Mouse (Mus musculus) gonadal fat pad, adult 2 months (tissue): ENCODE measurements at regions not wholly inside any gene's neighbourhood (a gene's known extent, or its start where the extent isn't known, plus 50 kb on each side); places are given as distances from the start of the nearest gene placed in this dataset.

Source experiments
- DNase-seq: peaks from one replicate; pipeline ENCODE4 v3.0.0-alpha.2; 2012; ENCODE audit warnings: low read depth

DNA sequence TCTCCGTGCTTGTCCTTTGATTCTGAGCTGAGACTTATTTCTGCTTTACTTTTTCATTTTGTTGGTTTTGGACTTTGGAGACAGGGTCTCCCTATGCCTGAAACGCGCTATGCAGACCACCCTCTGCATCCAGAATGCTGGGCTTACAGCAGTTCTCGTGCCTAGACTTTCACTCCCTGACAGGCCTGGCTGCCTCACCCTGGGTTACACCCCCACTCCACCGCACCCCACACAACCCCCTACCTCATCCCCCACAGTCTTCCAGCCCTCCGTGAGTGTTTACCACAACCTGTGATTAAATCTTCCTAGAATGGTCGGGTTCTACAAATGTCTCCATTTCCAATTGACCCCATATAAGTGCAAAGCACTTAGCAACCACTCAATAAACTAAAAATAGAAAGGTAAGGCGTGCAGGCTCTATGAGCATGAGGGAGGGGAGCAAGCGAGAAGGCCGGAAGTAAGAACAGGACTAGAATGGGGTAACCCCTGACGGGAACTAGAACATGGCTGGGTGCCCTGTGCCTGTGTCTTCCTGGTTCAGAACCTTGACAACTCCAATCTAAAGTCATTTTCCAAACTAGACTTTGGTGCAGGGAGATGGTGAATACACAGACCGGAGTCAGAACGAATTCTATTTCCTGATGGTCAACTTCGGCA is 131.2 kb upstream of the Lef1 start:
- DNase-seq: no peak

DNA sequence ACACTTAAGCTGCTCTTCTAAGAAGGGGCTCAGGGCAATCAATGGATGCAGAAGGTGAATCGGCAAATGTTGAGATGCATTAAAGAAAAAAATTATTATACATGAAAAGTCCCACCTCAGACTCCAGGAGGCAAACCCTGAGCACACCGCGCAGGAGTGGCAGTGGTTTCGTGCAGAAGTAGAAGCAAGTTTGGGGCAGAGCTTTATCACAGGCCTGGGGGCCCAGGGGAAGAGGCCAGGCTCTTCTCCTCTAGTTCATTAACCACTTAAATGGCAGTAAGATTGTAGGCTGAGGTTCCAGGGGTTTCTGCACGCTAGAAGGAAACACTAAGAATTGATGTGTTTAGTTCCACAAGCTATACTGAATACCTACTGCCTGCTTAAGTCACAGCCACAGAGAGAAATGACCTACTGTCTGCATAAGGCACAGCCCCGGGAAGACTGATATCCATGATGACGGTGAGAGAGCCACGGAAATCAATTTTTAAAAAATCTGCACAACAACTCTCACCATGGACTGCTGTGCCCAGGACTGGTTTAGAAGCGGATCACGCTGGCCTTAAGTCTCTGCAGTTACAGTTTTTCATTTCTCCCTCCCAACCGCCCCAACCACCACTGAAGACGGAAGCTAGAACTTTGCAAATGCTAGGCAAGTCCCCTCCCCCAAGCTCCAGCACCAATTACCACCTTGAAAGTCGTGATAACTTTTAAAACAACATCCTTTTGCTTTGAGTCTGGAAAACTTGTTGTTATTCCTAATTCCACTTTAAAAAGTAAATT is 132.2 kb upstream of the Lef1 start:
- no peak for DNase-seq

DNA sequence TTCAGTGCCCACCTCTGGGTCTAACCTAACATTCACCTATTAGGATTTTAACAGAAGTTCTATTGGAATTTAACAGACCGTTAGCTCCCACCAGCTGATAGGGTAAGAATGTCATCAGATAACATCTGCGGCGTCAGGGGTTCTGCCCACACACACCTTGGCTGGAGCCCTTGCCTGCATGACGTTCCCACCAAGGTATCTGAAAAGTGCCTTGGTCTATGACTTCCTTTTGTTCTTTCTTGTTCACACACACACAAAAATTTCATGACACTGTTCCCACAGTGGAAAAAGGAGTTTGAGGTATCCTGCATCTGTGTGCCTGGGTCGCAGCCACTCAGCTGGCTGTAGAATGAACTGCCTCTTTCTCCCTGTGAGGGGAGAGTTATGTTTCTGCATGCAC is 134.1 kb upstream of the Lef1 start:
- no peak for DNase-seq

DNA sequence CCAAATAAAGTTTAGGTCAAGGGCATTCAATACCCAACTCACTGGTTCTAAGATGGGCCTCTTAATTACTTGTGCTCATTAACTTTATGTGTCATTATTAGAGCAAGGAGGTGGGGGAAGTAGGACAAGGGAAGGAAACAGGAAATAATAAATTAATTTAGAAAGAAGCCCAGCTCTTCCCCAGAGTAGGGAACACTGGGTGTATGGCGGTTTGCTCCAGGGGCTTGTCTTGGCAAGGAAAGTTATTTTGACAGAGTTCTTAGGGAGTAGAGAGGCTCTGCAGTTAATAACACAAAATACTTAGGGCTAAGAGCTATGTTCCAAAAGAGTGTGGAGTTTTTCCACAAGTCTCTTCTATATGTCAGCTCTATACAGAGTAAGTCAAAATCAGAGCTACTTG is 135.0 kb upstream of the Lef1 start:
- no peak for DNase-seq

DNA sequence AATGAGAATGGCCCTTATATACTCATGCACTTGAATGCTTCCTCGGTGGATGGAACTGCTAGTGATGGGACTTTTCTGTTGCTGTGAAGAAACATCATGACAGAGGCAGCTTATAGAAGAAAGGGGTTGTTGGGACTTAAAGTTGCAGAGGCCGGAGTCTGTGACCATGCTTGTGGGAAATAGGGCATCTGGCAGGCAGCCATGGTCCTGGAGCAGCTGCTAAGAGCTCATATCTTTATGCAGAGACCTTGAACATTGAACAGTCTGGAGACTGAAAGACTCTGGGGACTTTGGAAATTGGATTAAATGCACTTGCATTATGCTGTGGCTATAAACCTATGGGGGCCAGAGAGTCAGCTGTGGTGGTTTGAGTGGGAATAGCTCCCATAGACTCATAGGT is 138.1 kb upstream of the Lef1 start:
- no peak for DNase-seq

DNA sequence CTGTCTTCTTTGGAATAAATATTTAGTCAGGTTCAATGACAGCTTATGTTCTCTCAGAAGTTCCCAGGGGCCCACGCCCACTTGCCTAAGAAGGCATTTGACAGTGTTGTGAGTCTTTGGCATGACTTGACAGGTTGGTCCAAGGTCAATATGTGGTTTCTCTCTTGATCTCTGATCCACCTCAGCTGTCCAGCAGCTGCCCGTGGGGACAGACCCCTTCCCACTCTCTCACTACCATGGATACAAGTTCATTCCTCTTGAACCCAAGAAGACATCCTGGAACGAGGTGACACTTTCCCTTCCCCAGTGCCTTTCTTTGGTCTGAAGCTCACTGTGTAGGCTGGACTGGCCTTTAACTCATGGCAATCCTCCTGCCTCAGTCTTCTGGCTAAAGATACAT is 145.0 kb upstream of the Lef1 start:
- no peak for DNase-seq

DNA sequence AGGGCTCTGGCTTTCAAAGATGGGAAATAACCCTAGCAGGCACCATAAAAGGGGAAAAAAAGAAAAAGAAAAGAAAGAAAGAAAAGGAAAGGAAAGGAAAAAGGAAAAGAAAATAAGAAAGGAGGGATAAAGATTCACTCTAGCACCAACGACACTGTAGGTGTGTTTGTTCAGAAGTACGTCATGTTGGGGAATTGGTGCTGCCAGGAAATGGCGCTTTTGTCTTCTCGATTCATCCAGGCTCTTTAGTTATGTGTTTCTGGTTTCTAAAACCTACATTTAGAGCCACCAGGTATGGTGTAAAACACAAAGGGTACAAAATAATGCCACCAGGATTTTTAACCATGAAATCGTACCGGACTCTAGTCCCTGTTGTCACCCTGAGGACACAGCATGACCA is 146.2 kb upstream of the Lef1 start:
- DNase-seq: no peak

DNA sequence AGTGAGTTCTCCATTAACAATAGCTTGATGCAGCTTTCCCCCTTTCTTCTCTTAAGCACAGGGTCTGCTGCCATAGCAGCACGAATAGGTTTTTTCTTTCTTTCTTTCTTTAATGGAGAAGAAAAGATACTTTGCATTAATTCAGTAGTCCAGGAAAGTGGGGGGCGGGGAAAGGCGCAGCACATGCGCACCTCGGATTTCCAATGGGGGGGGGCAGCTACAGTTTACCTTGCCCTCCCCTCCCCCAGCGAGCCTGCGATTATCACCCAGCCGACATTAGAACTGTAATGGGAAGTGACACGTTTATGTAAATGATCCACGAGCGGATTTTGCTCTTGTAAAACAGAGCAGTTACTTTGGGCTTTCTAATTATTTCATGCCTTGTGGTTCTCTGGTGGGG is 146.6 kb upstream of the Lef1 start:
- no peak for DNase-seq

DNA sequence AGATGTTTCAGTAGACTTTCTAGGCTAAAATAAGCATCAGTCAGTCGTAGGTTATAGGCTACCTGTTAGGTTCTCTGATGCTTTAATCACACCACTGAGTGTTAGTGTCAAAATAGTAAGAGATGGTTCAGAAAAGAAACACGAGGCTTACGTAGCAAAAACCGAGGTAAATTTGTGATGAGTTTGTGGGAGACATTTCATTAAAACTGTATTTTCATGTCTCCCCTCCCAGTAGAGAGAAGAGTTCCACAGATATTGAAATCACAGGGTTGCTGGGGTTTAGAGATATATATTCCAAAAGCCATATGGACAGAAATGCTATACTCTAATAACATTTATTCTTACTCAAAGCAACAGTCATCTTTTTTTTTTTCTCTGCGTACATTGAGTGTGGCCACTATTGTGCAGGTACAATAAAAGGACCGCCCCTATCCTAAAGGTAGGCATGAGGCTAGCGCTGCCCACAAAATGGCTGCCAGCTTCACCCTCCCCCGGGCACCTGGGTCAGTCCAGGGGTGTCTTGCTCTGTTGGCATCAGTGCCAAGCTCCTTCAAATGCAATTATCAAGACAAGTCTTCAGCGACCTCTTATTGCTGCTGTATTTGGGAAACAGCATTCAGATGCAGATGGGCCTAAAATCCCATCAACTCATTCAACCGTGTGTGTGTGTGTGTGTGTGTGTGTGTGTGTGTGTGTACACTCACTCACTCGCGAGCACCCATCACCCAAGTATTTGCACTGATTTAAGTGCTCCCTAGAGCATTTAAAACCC is 147.4 kb upstream of the Lef1 start:
- no peak for DNase-seq

DNA sequence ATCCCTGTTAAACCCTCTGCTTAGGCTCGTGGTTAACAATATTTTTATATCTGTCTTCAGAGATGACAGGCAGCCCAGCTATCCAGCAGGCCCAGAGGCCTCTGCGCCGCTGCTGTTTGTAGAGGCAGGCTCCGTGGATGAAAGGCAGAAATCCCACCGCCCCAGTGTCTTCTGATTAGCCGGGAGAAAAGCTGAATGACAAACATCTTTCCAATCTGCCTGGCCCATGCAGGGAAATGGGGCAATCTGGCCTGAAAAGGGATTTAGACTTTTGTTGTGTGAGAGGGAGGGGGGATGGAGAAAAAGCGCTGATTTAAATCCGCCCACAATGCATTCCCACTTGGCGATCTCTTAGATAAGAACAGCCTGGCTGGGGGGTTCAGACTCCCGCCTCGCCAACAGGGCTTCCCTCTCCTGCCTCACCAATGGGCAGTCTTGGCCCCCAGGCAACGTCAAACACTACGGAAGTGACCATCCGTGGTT is 148.1 kb upstream of the Lef1 start:
- no peak for DNase-seq

DNA sequence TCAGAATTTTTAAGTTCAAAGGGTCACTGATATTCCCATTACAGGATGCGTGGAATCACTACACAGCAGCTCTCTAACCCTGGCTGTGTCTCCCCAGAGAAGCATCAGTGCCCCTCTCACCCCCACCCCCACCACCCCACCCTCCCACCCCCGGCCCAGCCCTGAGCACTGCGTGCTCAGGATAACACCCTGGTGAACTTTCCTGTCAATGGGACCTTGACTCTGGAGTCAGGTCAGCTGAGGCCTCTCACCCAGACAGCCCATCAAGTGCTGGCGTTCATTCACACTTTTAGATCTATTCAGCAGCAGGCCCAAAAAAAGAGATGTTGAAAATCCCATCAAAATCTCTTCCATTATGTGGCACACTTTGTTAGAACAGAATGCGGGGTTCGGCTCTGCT is 148.6 kb upstream of the Lef1 start:
- no peak for DNase-seq

DNA sequence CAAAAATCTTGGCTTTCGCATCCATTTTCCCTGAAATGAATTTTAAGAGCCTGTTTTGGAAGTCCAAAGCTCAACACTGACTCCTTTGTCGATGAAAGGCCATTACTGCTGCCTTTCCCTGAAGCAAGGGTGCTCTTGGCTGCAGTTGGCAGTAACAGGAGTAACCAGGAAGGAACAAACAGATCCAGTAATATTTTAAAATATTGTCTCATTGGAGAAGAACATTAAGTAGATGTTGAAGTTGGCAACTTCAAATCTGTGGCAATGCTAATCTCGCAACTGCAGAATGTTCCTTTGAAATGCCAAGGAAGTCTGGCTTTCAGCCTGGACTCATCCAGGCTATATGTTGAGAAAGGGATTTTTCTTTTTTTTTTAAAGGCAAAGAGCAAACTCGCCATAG is 154.3 kb upstream of the Lef1 start:
- DNase-seq: peak; percentile 90

DNA sequence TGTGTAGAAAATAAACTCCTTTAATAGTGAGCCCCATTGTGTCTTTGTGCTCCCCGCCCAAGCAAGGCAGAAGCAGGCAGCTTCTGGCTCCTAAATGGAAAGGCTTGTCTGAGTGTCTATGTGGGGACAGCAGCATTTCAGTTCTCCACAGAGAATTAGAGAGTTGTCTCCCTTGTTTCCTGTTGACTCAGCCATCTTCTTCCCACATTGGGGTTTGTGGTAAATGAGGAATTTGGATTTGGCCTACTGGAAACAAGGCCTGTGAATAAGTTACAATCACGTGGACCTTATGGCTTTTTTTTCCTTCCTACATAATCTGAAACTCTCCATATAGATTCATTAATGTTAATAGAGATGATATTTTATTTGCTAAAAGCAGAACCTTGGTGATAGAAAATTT is 158.9 kb upstream of the Lef1 start:
- no peak for DNase-seq

DNA sequence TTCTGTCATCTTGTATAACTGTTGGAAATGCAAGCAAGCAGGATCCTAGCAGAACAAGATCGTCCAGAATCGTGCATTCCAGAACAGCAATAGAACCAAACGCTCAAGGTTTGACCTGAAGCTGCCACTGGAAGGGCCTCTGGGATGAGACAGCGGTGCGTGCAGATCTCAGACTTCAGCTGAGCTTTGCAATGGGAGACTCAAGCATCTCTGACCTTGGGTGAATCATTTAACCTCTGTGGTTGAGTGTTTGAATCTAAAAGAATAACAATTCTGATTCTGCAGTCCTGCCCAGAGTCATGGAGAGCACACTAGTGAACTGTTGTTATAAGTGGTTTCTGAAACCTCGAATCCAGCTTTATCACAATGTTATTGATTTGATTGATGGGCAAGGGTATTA is 159.4 kb upstream of the Lef1 start:
- no peak for DNase-seq

DNA sequence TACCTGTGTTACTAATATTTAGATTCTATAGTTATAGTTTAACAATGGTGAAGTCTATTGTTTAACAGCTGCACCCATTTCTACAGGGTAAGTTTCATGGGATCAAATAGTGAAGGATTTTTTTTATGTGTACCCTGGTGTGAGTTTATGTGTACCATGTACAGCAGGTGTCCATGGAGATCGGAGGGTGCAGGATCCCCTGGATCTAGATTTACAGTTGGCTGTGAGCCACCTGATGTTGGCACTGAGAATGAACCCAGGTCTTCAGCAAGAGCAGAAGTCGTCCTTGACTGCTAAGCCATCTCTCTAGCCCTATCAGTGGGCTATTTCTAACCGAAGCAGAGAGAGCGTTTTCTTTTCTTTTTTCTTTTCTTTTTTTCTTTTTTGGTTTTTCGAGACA is 162.4 kb upstream of the Lef1 start:
- no peak for DNase-seq

DNA sequence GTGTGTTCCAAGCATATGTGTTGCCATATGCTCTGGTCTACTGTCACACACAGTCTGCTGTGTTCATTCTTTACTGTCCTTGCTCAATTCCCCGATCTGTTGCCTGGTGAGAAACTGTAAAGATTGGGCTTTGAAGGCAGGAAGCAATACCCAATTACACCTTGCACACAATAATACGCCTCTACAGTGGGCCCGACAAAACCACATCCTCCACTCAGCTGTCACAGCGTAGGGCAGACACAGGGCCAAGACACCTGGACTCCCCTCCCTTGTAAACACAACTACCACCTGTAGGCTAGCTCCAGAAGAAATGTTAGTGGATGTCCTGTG is 163.0 kb upstream of the Lef1 start:
- no peak for DNase-seq

DNA sequence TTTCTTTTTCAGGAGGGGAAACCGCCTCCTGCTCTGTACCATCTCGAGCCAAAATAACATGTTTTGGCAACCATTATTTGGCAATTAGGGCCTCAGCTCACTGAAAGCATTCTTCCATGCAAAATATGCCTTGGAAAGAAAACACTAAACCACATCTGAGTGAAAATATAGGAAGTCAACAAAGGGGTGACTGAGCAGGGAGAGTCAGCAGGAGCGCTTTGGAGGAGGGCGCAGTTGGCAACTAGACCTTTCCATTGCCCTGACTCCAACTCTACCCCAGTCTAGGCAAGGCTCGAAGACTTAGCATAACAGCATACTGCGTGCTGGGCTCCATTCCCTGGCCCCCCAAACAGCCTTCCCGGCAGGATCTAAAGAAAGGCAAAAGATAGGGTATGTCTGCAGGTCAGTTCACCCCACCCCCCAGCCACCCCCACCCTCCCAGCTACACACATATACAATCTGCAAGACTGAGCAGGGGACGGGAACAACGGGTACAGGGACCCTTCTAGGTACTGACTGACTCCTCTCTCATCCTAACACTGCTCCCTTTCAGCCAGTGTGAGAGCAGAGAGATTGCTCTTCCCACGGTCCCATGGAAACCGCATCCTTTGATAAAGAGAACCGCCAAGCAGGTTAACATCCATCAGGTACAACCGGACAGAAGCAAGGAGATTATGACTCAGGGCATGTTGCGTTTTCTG is 163.5 kb upstream of the Lef1 start:
- DNase-seq: no peak

DNA sequence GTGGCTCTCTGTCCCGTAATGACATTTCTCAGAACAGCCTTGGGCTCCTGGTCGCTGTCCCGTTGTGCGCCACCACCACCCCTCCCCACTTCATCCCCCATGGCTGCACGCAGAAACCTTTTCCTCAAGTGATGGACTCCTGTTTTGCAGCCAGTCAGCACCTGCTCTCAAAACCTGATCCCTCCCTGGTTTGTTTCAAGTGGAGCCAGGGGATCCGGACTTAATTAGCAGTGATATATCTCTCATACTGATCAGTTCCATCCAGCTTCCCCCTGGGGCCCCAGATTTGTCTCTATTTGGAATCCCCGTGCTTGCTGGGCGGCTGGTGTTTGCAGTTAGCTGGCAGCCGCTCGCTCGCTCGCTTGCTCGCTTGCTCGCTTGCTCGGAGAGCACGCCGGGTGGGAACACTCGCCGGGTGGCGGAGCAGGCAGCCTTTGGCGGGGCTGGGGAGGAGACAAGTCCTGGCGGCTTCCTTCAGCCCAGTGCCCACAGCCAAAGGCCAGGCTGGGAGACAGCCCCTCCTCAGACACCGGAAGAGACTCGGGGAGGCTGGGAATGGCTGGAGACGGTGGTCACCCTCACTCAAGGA is 164.3 kb upstream of the Lef1 start:
- DNase-seq: no peak

DNA sequence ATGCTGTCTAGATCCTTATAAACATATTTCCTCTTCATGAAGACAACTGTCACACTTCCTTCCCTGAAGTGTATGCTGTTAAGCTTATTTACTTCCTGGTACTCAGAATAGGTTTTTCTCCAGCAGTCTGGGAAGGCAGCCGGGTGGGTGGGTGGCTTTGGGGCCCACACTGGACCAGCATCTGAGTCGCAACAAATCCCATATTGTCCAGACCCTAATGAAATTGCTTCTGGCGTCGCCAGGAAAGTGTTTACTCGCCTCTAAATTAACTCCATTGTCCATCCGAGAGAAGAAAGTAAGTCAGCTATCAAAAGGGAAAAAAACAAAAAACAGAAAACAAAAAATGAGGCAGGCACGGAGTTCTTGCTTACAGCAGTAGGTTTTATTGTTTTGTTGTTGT is 164.9 kb upstream of the Lef1 start:
- DNase-seq: no peak

DNA sequence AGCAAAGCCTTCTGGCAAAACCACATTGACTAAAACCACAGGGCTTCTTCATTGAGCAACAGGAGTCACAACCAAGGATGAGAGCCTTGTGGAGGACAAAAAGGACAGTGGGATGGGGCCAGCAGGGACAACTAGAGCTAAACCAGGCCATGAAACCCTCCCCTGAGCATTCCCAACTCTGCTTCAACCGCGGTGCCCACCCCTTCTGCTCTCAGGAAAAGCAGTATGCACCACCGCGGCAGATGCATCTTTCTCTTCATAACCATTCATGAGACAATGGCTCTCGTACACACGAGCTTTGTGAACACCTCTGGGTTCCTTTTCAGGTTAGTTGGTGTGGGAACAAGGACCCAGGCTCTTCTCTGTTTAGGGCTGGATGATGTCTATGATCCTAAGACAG is 166.0 kb upstream of the Lef1 start:
- no peak for DNase-seq

DNA sequence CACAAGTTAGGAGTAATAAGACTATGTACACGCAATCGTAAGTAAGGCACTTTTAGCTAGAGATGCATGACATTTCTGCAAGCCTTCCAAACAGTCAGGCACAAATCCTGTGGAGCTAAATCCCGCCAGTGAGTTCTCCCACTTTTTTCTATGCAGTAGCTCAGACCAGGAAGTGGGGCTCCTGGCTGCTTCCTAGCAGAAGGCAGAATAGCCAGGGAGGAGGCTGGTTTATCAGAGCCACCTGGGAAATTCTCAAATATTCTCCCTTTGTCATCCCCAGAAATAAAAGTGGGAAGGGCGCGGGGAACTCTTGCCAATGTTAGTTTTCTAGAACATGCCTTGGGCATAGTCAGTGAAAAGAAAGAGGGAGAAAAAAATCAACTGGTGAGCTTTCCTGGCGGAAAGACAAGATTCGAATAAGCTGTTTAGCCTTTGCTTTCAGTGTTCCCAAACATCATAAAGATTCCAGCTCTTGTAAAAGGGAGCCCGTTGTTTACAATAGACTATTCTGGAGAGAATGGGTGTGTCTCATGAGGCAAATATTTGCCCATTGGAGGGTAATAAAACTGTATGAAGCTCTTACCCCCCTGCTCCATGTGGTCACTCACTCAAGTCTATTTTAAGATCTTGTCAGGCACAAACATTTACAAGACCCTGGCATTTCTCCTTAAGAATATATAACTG is 167.2 kb upstream of the Lef1 start:
- DNase-seq: no peak
